ENCODE assay signal across 21 mouse cellular contexts in the genomic region with DNA sequence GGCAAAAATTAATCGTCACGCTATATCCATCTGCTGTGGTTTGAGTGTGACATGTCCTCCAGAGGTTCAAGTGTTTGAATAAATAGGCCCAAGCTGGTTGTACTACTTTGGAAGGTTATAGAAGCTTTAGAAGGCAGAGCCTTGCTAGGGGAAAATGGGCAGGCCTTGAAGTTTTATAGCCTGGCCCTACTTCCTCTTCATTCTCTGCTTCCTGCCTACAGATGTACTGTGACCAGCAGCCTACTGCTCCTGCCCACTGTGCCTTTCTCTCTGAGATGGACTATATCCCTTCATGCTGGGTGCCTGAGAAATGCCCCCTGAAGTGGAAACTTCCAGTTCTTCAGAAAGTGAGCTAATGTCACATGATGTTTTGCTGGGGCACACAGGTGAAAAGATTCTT.
"Had no signal": no experiment of that assay in that cellular context is flagged by ENCODE, and none has a peak within 500 bp of the region (broad histone marks: within the 10 kb centered on the region; RNA-seq: fewer than 3 reads in every experiment).

No protein-coding gene starts in this region.

- H3K4me3 ChIP-seq: layer of hippocampus, adult 2 months; limb, embryonic 12.5 days; limb, embryonic 15.5 days; lung, embryonic 15.5 days; midbrain, embryonic 10.5 days; midbrain, embryonic 13.5 days; myocyte; stomach, embryonic 15.5 days had no signal

- H3K4me1 ChIP-seq: limb, embryonic 12.5 days; limb, embryonic 15.5 days; midbrain, embryonic 10.5 days; midbrain, embryonic 13.5 days; stomach, embryonic 15.5 days had no signal

- H3K9me3 ChIP-seq: limb, embryonic 12.5 days; limb, embryonic 15.5 days; lung, embryonic 15.5 days; megakaryocyte, embryonic 14.5 days; midbrain, embryonic 10.5 days; midbrain, embryonic 13.5 days; stomach, embryonic 15.5 days had no signal

- H3K9ac ChIP-seq: limb, embryonic 12.5 days; limb, embryonic 15.5 days; liver, embryonic 14.5 days; lung, embryonic 15.5 days; midbrain, embryonic 13.5 days; stomach, embryonic 15.5 days had no signal

- H3K36me3 ChIP-seq: limb, embryonic 12.5 days; limb, embryonic 15.5 days; lung, embryonic 15.5 days; midbrain, embryonic 10.5 days; midbrain, embryonic 13.5 days; stomach, embryonic 15.5 days had no signal

- DNase-seq: kidney, adult 2 months; kidney, postnatal 25 days; layer of hippocampus, postnatal 36 days; left cerebral cortex, postnatal 4 days; lung, adult 18-20 months; lung, postnatal 10 days; lung, postnatal 36 days; thymus, postnatal 25 days had no signal

- H3K27ac ChIP-seq: kidney, postnatal 0 days; layer of hippocampus, adult 2 months; limb, embryonic 12.5 days; limb, embryonic 15.5 days; liver, embryonic 14.5 days; lung, embryonic 15.5 days; midbrain, embryonic 10.5 days; midbrain, embryonic 13.5 days; stomach, embryonic 15.5 days had no signal

- H3K4me2 ChIP-seq: limb, embryonic 12.5 days; limb, embryonic 15.5 days; liver, embryonic 11.5 days; lung, embryonic 15.5 days; midbrain, embryonic 13.5 days; stomach, embryonic 15.5 days had no signal

- H3K27me3 ChIP-seq: limb, embryonic 12.5 days; limb, embryonic 15.5 days; lung, embryonic 15.5 days; megakaryocyte, embryonic 14.5 days; midbrain, embryonic 13.5 days; stomach, embryonic 15.5 days had no signal

- ATAC-seq: midbrain, embryonic 13.5 days; midbrain, embryonic 16.5 days had no signal
